Mouse (Mus musculus): ENCODE results near the gene Ascl5.

- TF ChIP-seq EP300 (IDR thresholded peaks at IDR 0.05) (no peak), CTCF (IDR thresholded peaks at IDR 0.05) (no peak)
Observed at GRCm38 (mm10) chr1:136077656-136078055, 27.1 kb downstream of the Ascl5 start.
